Mouse (Mus musculus) C2C12 (cell line): ENCODE data around the gene Spag7. TPM values are rescaled to one million over a fixed set of nuclear protein-coding genes. Genes with fewer than 3 reads are reported as not detected.

Source experiments
- H3K27me3 ChIP-seq: one replicate; pipeline ENCODE4 v1.6.1; 2011; ENCODE audit not compliant: control insufficient read depth, insufficient read depth, insufficient read length
- H3K36me3 ChIP-seq: one replicate; pipeline ENCODE4 v1.6.1; 2011; ENCODE audit not compliant: control insufficient read depth, insufficient read depth
- H3K4me3 ChIP-seq: one replicate; pipeline ENCODE4 v1.5.1; 2011; ENCODE audit warnings: mild to moderate bottlenecking, control low read depth; ENCODE audit not compliant: poor library complexity, insufficient read depth, severe bottlenecking
- H3K79me2 ChIP-seq: one replicate; pipeline ENCODE4 v1.6.1; 2011; ENCODE audit not compliant: control insufficient read depth, insufficient read depth
- H3K79me3 ChIP-seq: one replicate; pipeline ENCODE4 v1.6.1; 2011; ENCODE audit warnings: low read depth, control low read depth
- H3ac ChIP-seq: one replicate; pipeline ENCODE3; 2011; ENCODE audit warnings: low read depth; ENCODE audit not compliant: control insufficient read depth, insufficient read length
- CEBPB ChIP-seq: IDR thresholded peaks from one replicate; pipeline ENCODE4 v1.6.1; 2011; ENCODE audit warnings: low read depth, mild to moderate bottlenecking, control low read depth, moderate library complexity
- CTCF ChIP-seq: IDR thresholded peaks from one replicate; pipeline ENCODE4 v1.5.1; 2011; ENCODE audit not compliant: control insufficient read depth, insufficient read depth, insufficient read length
- FOSL1 ChIP-seq: IDR thresholded peaks from one replicate; pipeline ENCODE4 v1.8.0; 2011; ENCODE audit warnings: mild to moderate bottlenecking, low read length; ENCODE audit not compliant: poor library complexity, insufficient read depth, severe bottlenecking
- MAX ChIP-seq: IDR thresholded peaks from one replicate; pipeline ENCODE4 v1.6.1; 2011; ENCODE audit warnings: mild to moderate bottlenecking, control low read depth
- MYOD1 ChIP-seq: IDR thresholded peaks from one replicate; pipeline ENCODE4 v1.6.1; 2011; ENCODE audit warnings: low read depth; ENCODE audit not compliant: control insufficient read depth, insufficient read length
- MYOG ChIP-seq: IDR thresholded peaks from one replicate; pipeline ENCODE4 v1.6.1; 2011; ENCODE audit not compliant: control insufficient read depth, insufficient read length; ENCODE audit errors: extremely low read depth
- USF1 ChIP-seq: IDR thresholded peaks from one replicate; pipeline ENCODE4 v1.6.1; 2011; ENCODE audit warnings: low read depth, mild to moderate bottlenecking, control low read depth, moderate library complexity
- polyA plus RNA-seq: library from polyadenylated mRNA; unstranded; fragments of >200 nt; fragmentation: generic; extraction: Trizol; gene quantifications from one replicate; pipeline ENCODE4 v1.2.1, GENCODE M21; 2012; ENCODE audit warnings: missing spikeins

Gene Spag7
- polyA plus RNA-seq, 1 experiment: 75.4 TPM

GRCm38 (mm10) chr11:70652029-70652883 is 17.0 kb downstream of the Spag7 start:
- Histone ChIP-seq H3K79me2 (peaks cover 93% of the 10 kb centered on the region), H3K36me3 (peaks cover 59% of the 10 kb centered on the region), H3K79me3 (peaks cover 53% of the 10 kb centered on the region), H3K27me3 (no peaks in the 10 kb centered on the region), H3K4me3 (peak overlapping the region; percentile 99), H3ac (peak overlapping the region; percentile 45)
- TF ChIP-seq USF1: no peak
- TF ChIP-seq MYOG: no peak
- peak; percentile 88 for TF ChIP-seq MYOD1
- TF ChIP-seq MAX: no peak
- TF ChIP-seq CTCF: no peak

GRCm38 (mm10) chr11:70651391-70651790 is 17.8 kb downstream of the Spag7 start:
- Histone ChIP-seq H3K79me3 (peaks cover 48% of the 10 kb centered on the region), H3K4me3 (peak overlapping the region; percentile 99), H3K36me3 (peaks cover 59% of the 10 kb centered on the region), H3ac (no peak overlapping the region), H3K79me2 (peaks cover 87% of the 10 kb centered on the region), H3K27me3 (no peaks in the 10 kb centered on the region)
- no peak for TF ChIP-seq MYOG
- peak; percentile 88 for TF ChIP-seq USF1
- no peak for TF ChIP-seq MAX
- no peak for TF ChIP-seq CEBPB
- peak; percentile 57 for TF ChIP-seq FOSL1

GRCm38 (mm10) chr11:70650322-70651175 is 18.7 kb downstream of the Spag7 start:
- peaks cover 59% of the 10 kb centered on the region for H3K36me3 ChIP-seq
- peaks cover 90% of the 10 kb centered on the region for H3K79me2 ChIP-seq
- no peaks in the 10 kb centered on the region for H3K27me3 ChIP-seq
- H3ac ChIP-seq: peak overlapping the region; percentile 49
- no peak overlapping the region for H3K4me3 ChIP-seq
- no peak for TF ChIP-seq MYOD1
- TF ChIP-seq CTCF: no peak
- TF ChIP-seq USF1: no peak
- no peak for TF ChIP-seq MAX
- TF ChIP-seq CEBPB: no peak
- no peak for TF ChIP-seq MYOG
- TF ChIP-seq FOSL1: no peak
- peaks cover 56% of the 10 kb centered on the region for H3K79me3 ChIP-seq

GRCm38 (mm10) chr11:70649185-70649734 is 20.0 kb downstream of the Spag7 start:
- TF ChIP-seq MYOD1: no peak
- no peak for TF ChIP-seq CEBPB
- no peak for TF ChIP-seq MAX
- Histone ChIP-seq H3ac (peak overlapping the region; percentile 21), H3K36me3 (peaks cover 71% of the 10 kb centered on the region), H3K27me3 (no peaks in the 10 kb centered on the region), H3K4me3 (no peak overlapping the region), H3K79me2 (peaks cover 92% of the 10 kb centered on the region), H3K79me3 (peaks cover 58% of the 10 kb centered on the region)

- peaks cover 86% of the 10 kb centered on the region for H3K79me2 ChIP-seq
- peak overlapping the region; percentile 52 for H3K4me3 ChIP-seq
- no peaks in the 10 kb centered on the region for H3K27me3 ChIP-seq
- peaks cover 54% of the 10 kb centered on the region for H3K79me3 ChIP-seq
- no peak for TF ChIP-seq USF1
- TF ChIP-seq MYOD1: no peak
- no peak for TF ChIP-seq CEBPB
- no peak for TF ChIP-seq FOSL1
- no peak for TF ChIP-seq MAX
- TF ChIP-seq CTCF: no peak
- TF ChIP-seq MYOG: no peak
- peaks cover 76% of the 10 kb centered on the region for H3K36me3 ChIP-seq
- H3ac ChIP-seq: peak overlapping the region; percentile 25
These were observed 20.7 kb downstream of the Spag7 start for GRCm38 (mm10) chr11:70648512-70648911.
